Mouse (Mus musculus) CD4-positive, CD25-positive, alpha-beta regulatory T cell, adult 4 months (primary cell): ENCODE data around the gene Nat9. TPM values are rescaled to one million over a fixed set of nuclear protein-coding genes. Genes with fewer than 3 reads are reported as not detected.
A peak's percentile ranks its signal among the peaks of the same experiment; 100 is the strongest.

Source experiments
- ATAC-seq: one replicate; pipeline ENCODE4 v1.8.0; 2017
- polyA plus RNA-seq, 2 experiments: library from polyadenylated mRNA; unstranded; fragments of 100-300 nt; shearing (Covaris generic); gene quantifications; one replicate each; pipeline ENCODE4 v1.2.1; 2017

Gene Nat9
- polyA plus RNA-seq, 2 experiments from 2014 or later: 12.1 to 18.1 TPM

DNA sequence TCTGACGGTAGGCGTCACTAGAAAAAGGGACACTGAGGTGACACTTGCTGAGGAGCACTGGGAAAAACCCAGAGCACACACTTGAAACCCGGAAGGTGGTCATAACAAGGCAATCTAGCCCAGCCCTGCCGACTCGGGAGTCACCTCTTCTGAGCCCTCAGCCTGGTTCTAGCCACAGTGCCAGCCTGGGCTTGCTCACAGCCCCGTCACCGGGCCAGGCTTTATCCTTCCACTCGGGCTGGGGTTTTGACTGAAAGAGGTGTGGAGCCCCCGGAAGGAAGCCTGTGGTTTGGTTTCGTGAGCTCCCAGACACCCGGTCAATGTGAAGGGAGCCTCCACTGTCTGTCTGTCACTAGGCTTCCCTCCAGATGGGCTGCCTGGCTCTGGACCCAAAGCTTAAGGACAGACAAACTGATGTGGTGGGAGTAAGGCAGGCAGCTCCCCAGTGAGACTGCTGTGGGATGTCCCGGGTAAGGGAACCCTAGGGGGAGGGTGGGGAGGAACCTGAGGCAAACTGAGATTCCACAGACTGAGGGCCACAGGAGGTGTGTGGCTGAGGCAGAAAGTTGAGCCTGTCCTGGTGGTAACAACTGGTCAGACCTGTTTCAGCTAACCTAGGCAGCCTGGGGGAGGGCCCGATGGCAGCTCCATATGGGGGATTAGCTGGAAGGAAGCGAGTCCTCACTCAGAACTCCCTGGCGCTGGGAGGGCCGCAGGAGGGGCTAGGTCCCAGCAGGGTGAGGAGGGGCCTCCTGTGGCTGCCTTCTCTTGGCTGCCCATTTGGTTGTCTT, 13.9 kb downstream of the Nat9 start:
- peak; percentile 84 for ATAC-seq

- ATAC-seq: peak; percentile 45
These were observed 14.8 kb downstream of the Nat9 start for GRCm38 (mm10) chr11:115172825-115173287.

DNA sequence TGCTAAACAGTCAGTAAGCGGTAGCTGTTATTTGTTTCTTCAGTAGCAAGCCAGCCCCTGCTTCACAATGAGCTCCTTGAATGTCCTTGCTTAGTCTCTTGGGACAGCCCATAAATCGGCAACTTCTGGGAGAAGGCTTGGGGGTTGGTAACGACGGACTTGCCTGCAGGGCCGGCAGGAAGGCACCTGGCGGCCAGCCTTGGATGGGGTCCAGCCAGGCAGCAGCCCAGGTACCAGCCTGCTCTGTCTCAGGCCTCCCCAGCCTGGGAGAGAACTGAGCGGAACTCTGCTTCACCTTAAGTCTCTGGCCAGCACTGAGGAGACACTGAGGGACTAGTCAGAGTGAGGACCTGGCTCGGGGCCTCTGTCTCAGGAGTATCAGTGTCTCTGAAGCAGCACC, 16.5 kb downstream of the Nat9 start:
- ATAC-seq: no peak

DNA sequence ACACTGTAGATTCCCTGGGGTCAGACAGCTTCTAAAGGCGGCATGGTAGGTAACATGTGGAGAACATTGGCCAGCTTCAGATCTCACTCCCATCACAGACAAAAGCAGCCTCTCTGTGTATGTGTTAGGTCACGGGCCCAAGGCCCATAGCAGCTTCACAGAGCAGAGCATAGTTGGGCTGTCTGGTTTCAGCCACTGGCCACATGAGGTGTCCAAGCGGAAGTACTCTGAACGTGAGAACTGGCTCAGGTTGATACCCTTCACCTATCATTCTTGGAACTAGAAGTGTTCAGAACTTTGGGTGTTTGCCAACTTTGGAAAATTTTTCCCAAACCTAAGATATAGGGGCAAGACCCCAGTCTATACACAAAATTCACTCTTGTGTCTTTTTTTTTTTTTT, 18.2 kb downstream of the Nat9 start:
- ATAC-seq: no peak

- ATAC-seq: no peak
These were observed 19.9 kb downstream of the Nat9 start for GRCm38 (mm10) chr11:115167631-115168249.

GRCm38 (mm10) chr11:115166776-115167175, 20.9 kb downstream of the Nat9 start:
- no peak for ATAC-seq

DNA sequence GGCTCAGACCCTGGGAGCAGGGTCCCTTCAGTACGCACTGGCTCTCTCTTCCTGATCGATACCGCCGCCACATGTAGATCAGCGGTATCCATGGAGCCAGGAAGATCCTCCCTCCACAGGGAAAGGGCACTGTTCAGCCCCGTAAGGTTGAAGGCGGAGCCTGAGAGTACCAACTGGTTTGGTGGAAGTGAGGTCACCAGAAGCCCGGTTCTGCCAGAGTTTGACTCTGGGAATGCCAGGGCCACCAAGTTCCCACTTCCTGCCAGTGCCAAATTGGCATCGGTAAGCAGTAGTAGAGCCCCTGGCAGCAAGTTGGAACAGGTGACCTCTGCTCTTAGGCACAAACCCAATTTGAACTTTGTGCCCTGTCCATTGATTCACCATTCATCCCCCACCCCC, 22.7 kb downstream of the Nat9 start:
- ATAC-seq: no peak

GRCm38 (mm10) chr11:115164341-115164975, 23.2 kb downstream of the Nat9 start:
- ATAC-seq: no peak

DNA sequence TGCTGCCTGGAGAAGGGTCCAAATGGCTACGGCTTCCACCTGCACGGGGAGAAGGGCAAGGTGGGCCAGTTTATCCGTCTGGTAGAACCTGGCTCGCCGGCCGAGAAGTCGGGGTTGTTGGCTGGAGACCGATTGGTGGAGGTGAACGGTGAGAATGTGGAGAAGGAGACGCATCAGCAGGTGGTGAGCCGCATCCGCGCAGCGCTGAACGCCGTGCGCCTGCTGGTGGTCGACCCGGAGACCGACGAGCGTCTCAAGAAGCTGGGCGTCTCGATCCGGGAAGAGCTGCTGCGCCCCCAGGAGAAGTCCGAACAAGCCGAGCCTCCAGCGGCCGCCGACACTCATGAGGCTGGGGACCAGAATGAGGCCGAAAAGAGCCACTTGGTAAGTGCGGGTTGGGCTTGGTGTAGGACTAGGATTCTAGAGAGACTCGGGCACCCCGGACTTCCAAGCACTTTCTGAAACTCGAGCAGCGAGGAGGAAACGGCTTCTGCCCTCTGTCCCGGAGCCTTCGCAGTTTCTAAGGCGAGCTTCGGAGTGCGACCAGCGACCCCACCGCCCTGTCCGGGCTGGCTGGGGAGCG, 24.0 kb downstream of the Nat9 start:
- ATAC-seq: peak; percentile 28

GRCm38 (mm10) chr11:115162832-115163480, 24.7 kb downstream of the Nat9 start, which contains the start of gene Slc9a3r1:
Slc9a3r1 (plus strand) TSS chr11:115163341.
- peak; percentile 86 for ATAC-seq

DNA sequence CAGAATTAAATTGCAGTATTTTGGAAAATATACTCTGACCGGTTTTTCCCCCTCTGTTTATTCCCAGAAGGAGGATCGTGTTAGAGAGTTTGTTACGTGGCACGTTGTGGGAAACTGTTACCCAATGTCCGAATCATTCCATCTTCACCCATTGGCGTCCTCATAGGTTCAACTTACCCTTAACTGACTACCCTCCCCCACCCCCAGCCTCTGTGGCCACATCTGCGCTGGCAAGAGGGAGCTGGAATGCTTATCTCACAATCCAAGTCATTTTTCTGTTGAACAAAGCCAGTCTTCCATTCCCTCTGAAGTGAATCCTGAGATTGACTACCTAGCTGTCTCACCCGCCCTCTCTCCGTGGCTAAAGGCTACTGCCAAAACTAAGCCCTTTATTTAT, 25.5 kb downstream of the Nat9 start:
- ATAC-seq: no peak

DNA sequence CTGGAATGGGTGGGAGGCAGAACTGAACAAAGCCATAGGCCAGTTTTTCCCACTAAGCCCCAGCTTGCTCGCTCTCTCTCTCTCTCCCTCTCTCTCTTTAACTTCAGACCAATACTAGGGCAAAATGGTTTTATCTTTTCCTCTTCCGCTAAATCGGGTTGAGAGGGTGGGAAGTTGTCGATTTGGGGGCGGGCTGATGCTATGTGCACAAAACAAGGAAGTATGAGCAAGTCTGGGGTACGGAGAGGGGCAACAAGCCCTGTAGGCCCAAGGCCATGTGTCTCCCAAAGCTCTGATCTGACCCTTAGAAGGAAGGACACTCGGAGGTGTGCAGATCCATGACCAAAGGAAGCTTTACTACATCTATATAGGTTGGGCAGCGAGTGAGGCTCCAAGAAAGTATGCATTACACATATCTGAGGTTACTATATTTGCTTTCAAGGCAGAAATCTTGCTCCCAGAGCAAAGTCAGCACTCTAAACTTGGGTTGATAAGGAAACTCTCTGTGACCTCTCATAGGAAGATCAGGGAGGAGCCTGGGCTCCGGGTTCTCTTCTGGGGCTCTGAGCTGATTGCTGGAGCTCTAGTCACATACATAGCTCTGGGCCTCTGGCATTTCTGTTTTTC, 26.0 kb downstream of the Nat9 start:
- ATAC-seq: no peak

- ATAC-seq: no peak
These were observed 26.6 kb downstream of the Nat9 start for GRCm38 (mm10) chr11:115160883-115161577.

DNA sequence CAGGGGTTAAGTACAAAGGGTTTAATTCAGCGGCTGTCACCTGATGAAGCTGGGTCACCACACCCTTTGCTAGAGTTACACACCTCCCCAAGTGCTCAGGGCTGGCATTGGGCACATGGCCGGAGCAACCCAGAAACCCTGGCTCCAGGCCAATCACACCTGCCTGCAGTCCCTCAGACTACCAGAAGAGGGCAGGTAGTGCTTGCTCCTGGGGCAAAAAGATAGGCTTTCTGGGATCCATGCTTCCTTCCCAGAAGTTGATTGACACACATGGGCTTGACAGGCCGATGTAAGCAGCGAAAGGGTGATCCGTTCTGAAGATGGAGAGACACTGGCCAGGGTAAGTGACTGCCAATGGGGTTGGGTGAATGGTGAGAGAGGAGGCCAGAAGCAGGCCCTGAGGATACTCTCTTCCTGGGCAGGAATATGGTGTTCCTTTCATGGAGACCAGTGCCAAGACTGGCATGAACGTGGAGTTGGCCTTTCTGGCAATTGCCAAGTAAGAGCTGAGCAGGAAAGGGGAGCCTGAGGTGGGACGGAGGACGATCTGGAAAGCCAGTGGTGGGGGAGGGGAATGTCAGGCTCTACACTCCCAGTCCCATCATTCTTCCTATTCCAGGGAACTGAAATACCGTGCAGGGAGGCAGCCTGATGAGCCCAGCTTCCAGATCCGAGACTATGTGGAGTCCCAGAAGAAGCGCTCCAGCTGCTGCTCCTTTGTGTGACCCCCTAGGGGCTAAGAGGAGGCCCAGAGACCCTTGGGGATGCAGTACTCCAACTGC, 27.5 kb downstream of the Nat9 start:
- ATAC-seq: no peak

- peak; percentile 40 for ATAC-seq
These were observed 29.5 kb downstream of the Nat9 start for GRCm38 (mm10) chr11:115157933-115158719.

- no peak for ATAC-seq
These were observed 32.5 kb downstream of the Nat9 start for GRCm38 (mm10) chr11:115155053-115155634.

- peak; percentile 81 for ATAC-seq
These were observed 33.9 kb downstream of the Nat9 start for GRCm38 (mm10) chr11:115153699-115154292.

GRCm38 (mm10) chr11:115153088-115153487, 34.6 kb downstream of the Nat9 start:
- no peak for ATAC-seq
